Mouse (Mus musculus) kidney, adult 2 months (tissue): Measurements from ENCODE around the gene Arhgap29. TPM values are rescaled to one million over a fixed set of nuclear protein-coding genes. Genes with fewer than 3 reads are reported as not detected.

ENCODE experiments used
- DNase-seq: peaks from one replicate; pipeline ENCODE4 v3.0.0; 2021
- H3K27ac ChIP-seq: fragments of 200-500 bp; 2 replicates; pipeline ENCODE4 v1.5.1; 2012; ENCODE audit warnings: low read depth, low read length, control low read depth, inconsistent platforms; ENCODE audit not compliant: insufficient read depth
- H3K27me3 ChIP-seq: fragments of 200-500 bp; replicated peaks from 2 replicates; pipeline ENCODE4 v1.6.1; 2012; ENCODE audit warnings: mild to moderate bottlenecking, moderate library complexity, low read length, inconsistent platforms; ENCODE audit not compliant: control insufficient read depth, insufficient read depth
- H3K36me3 ChIP-seq: fragments of 200-500 bp; 2 replicates; pipeline ENCODE4 v1.6.1; 2012; ENCODE audit warnings: mild to moderate bottlenecking, moderate library complexity, low read length, inconsistent platforms; ENCODE audit not compliant: control insufficient read depth, insufficient read depth
- H3K4me1 ChIP-seq: fragments of 200-500 bp; 2 replicates; pipeline ENCODE4 v1.6.1; 2011; ENCODE audit warnings: low read length; ENCODE audit not compliant: control insufficient read depth, insufficient read depth
- H3K4me3 ChIP-seq: fragments of 200-500 bp; 2 replicates; pipeline ENCODE4 v1.5.1; 2011; ENCODE audit warnings: mild to moderate bottlenecking, low read depth, low read length, control low read depth; ENCODE audit not compliant: insufficient read depth
- CTCF ChIP-seq: fragments of 200-500 bp; conservative IDR thresholded peaks from 2 replicates; pipeline ENCODE4 v1.5.1; 2011; ENCODE audit warnings: low read depth, mild to moderate bottlenecking, control low read depth, low read length, moderate library complexity, mixed read lengths; ENCODE audit not compliant: insufficient read depth, insufficient read length
- POLR2A ChIP-seq: fragments of 200-500 bp; IDR thresholded peaks from one replicate; pipeline ENCODE4 v1.6.1; 2011; ENCODE audit warnings: low read depth, low read length, control low read depth
- WGBS: fragments of 180-500 bp; shearing (Covaris S2); methylation state at CpG from one replicate; pipeline ENCODE4 v1.1.7; 2018; 5-methylcytosine and 5-hydroxymethylcytosine counted together
- polyA plus RNA-seq: library from polyadenylated mRNA; depleted of rRNA; stranded (reverse); fragments of >200 nt; gene quantifications from 2 replicates; pipeline ENCODE4 v1.2.3, GENCODE M21; 2012

Gene Arhgap29
- polyA plus RNA-seq, 1 experiment, result 28.4 TPM

- TF ChIP-seq POLR2A (no peak), CTCF (no peak)
- Histone ChIP-seq H3K4me1 (peaks cover 4% of the 10 kb centered on the region; the same call in 1 of the 2 replicates), H3K36me3 (no peaks in the 10 kb centered on the region), H3K27ac (no peak overlapping the region), H3K27me3 (no peaks in the 10 kb centered on the region), H3K4me3 (no peak overlapping the region)
- 70% methylated on average over 2 of the region's 2 CpGs for WGBS
- no peak for DNase-seq
These were observed 6.4 kb upstream of the Arhgap29 start for GRCm38 (mm10) chr3:121945957-121946356.

- no peaks in the 10 kb centered on the region for H3K36me3 ChIP-seq
- no peak for DNase-seq
- no peak for TF ChIP-seq CTCF
- TF ChIP-seq POLR2A, result no peak
- no peak overlapping the region for H3K27ac ChIP-seq
- H3K4me3 ChIP-seq, result no peak overlapping the region
- no peaks in the 10 kb centered on the region for H3K27me3 ChIP-seq
- H3K4me1 ChIP-seq, result no peaks in the 10 kb centered on the region
These were observed 5.6 kb upstream of the Arhgap29 start for GRCm38 (mm10) chr3:121946765-121947164.

- H3K4me1 ChIP-seq, result no peaks in the 10 kb centered on the region
- no peak overlapping the region for H3K4me3 ChIP-seq
- WGBS, result 63% methylated on average over 6 of the region's 6 CpGs
- H3K27ac ChIP-seq, result no peak overlapping the region
- no peak for DNase-seq
- H3K36me3 ChIP-seq, result no peaks in the 10 kb centered on the region
- no peaks in the 10 kb centered on the region for H3K27me3 ChIP-seq
- TF ChIP-seq CTCF, result no peak
- TF ChIP-seq POLR2A, result no peak
These were observed 2.2 kb upstream of the Arhgap29 start for GRCm38 (mm10) chr3:121950139-121950538.

- TF ChIP-seq POLR2A, result no peak
- no peak for TF ChIP-seq CTCF
- no peak for DNase-seq
- no peak overlapping the region for H3K27ac ChIP-seq
- no peaks in the 10 kb centered on the region for H3K36me3 ChIP-seq
- 93% methylated on average over 2 of the region's 2 CpGs for WGBS
- no peaks in the 10 kb centered on the region for H3K4me1 ChIP-seq
- no peak overlapping the region for H3K4me3 ChIP-seq
- H3K27me3 ChIP-seq, result no peaks in the 10 kb centered on the region
These were observed 1.2 kb upstream of the Arhgap29 start for GRCm38 (mm10) chr3:121951116-121951515.

GRCm38 (mm10) chr3:121953049-121953432 is 700 bp downstream of the Arhgap29 start:
- Histone ChIP-seq H3K4me1 (no peaks in the 10 kb centered on the region), H3K4me3 (peak overlapping the region; percentile 81), H3K27me3 (no peaks in the 10 kb centered on the region), H3K36me3 (no peaks in the 10 kb centered on the region), H3K27ac (peak overlapping the region; percentile 88; the same call in 1 of the 2 replicates)
- no peak for TF ChIP-seq POLR2A
- TF ChIP-seq CTCF, result no peak
- peak; percentile 96 for DNase-seq
- 2% methylated on average over 43 of the region's 44 CpGs for WGBS

- H3K4me1 ChIP-seq, result no peaks in the 10 kb centered on the region
These were observed 1.3 kb downstream of the Arhgap29 start for GRCm38 (mm10) chr3:121953433-121954161.

GRCm38 (mm10) chr3:121954421-121954820 is 2.1 kb downstream of the Arhgap29 start:
- DNase-seq, result peak; percentile 44
- TF ChIP-seq CTCF (no peak), POLR2A (no peak)
- WGBS, result 17% methylated on average over 2 of the region's 2 CpGs
- no peaks in the 10 kb centered on the region for H3K27me3 ChIP-seq
- H3K4me1 ChIP-seq, result no peaks in the 10 kb centered on the region
- peak overlapping the region; percentile 81; the same call in 1 of the 2 replicates for H3K4me3 ChIP-seq
- peak overlapping the region; percentile 88 for H3K27ac ChIP-seq
- no peaks in the 10 kb centered on the region for H3K36me3 ChIP-seq

More at GRCm38 (mm10) chr3:121953433-121954161, 1.3 kb downstream of the Arhgap29 start:
- H3K27ac ChIP-seq, result peak overlapping the region; percentile 88
- 2% methylated on average over 37 of the region's 53 CpGs for WGBS
- no peaks in the 10 kb centered on the region for H3K27me3 ChIP-seq
- H3K36me3 ChIP-seq, result no peaks in the 10 kb centered on the region
- peak overlapping the region; percentile 81 for H3K4me3 ChIP-seq
- TF ChIP-seq POLR2A, result no peak
- no peak for TF ChIP-seq CTCF
- DNase-seq, result peak; percentile 67
